Mouse (Mus musculus): ENCODE data around the gene Mgat4a.

GRCm38 (mm10) chr1:37436419-37436818 lies 104.4 kb downstream of the Mgat4a start:
- TF ChIP-seq CTCF (IDR thresholded peaks at IDR 0.05; ENCODE audit: low read depth, low read length) (no peak), POLR2A (IDR thresholded peaks at IDR 0.05; ENCODE audit: borderline replicate concordance, low read depth, low read length) (no peak)

Data from bone marrow macrophage, adult 2 months (primary cell).